Mouse (Mus musculus) lung, postnatal 0 days (tissue): ENCODE measurements around the gene Mmachc. TPM values are rescaled to one million over a fixed set of nuclear protein-coding genes. Genes with fewer than 3 reads are reported as not detected.
"Not testable (repeated sequence)": the region's sequence is repeated elsewhere in the genome, so short reads cannot be mapped to it uniquely, and the experiment has no call there.

Experiments
- ATAC-seq: fragments of 200-750 bp; cut with Nextera tagmentation; 2 replicates; pipeline ENCODE4 v1.8.0; 2017; ENCODE audit warnings: moderate library complexity
- DNase-seq: peaks from one replicate; pipeline ENCODE4 v3.0.0-alpha.2; 2016; ENCODE audit warnings: low spot score
- H3K27ac ChIP-seq: fragments of 300-500 bp; sonication (generic); 2 replicates; pipeline ENCODE4 v1.5.1; 2014; ENCODE audit warnings: antibody characterized with exemption, mild to moderate bottlenecking, low read length, mixed read lengths
- H3K27me3 ChIP-seq: fragments of 300-500 bp; sonication (generic); replicated peaks from 2 replicates; pipeline ENCODE4 v1.6.1; 2014; ENCODE audit warnings: low read length, mixed read lengths; ENCODE audit not compliant: insufficient read depth
- H3K36me3 ChIP-seq: fragments of 300-500 bp; sonication (generic); 2 replicates; pipeline ENCODE4 v1.6.1; 2014; ENCODE audit warnings: low read length, mixed read lengths; ENCODE audit not compliant: insufficient read depth
- H3K4me1 ChIP-seq: fragments of 300-500 bp; sonication (generic); 2 replicates; pipeline ENCODE4 v1.6.1; 2014; ENCODE audit warnings: antibody characterized with exemption, low read depth, low read length, mixed read lengths; ENCODE audit not compliant: insufficient read depth
- H3K4me2 ChIP-seq: fragments of 300-500 bp; sonication (generic); replicated peaks from 2 replicates; pipeline ENCODE4 v1.6.1; 2014; ENCODE audit warnings: low read depth, mild to moderate bottlenecking, low read length, moderate library complexity, mixed read lengths
- H3K4me3 ChIP-seq: fragments of 300-500 bp; sonication (generic); 2 replicates; pipeline ENCODE4 v1.5.1; 2014; ENCODE audit warnings: low read depth, low read length
- H3K9ac ChIP-seq: fragments of 300-500 bp; sonication (generic); replicated peaks from 2 replicates; pipeline ENCODE4 v1.6.1; 2014; ENCODE audit warnings: low read depth, mild to moderate bottlenecking
- H3K9me3 ChIP-seq: fragments of 300-500 bp; sonication (generic); 2 replicates; pipeline ENCODE4 v1.6.1; 2016; ENCODE audit warnings: low read length, mixed read lengths
- CTCF ChIP-seq: IDR thresholded peaks from 2 replicates; pipeline ENCODE4 v1.5.1; 2016; ENCODE audit warnings: antibody characterized with exemption, mild to moderate bottlenecking
- EP300 ChIP-seq: IDR thresholded peaks from 2 replicates; pipeline ENCODE4 v1.6.1; 2016; ENCODE audit warnings: antibody characterized with exemption, mild to moderate bottlenecking, control low read depth
- WGBS: fragments of 180-500 bp; shearing (Covaris S2); extraction: QIAGEN DNeasy Blood & Tissue Kit; methylation state at CpG from one replicate; pipeline ENCODE4 v1.1.7; 2014; 5-methylcytosine and 5-hydroxymethylcytosine counted together
- polyA plus RNA-seq: library from polyadenylated mRNA; unstranded; fragments of >200 nt; fragmentation: Nextera tagmentation; extraction: Ambion mirVana; gene quantifications from 2 replicates; pipeline ENCODE4 v1.2.1, GENCODE M21; 2015

Gene Mmachc
- polyA plus RNA-seq, 1 experiment from 2014 or later: 7.1 TPM

GRCm38 (mm10) chr4:116685402-116686061 lies 22.7 kb downstream of the Mmachc start, which contains the start of gene Prdx1:
TSS of gene Prdx1 (plus strand) at chr4:116685544.
- TF ChIP-seq EP300: peak; percentile 96
- peak; percentile 90 for TF ChIP-seq CTCF
- H3K27ac ChIP-seq: peak within 1 kb of the TSS; percentile 97
- peak; percentile 95 for DNase-seq
- no peaks in the 10 kb centered on the region for H3K9me3 ChIP-seq
- WGBS: 1% methylated on average over 56 of the region's 56 CpGs
- peak within 1 kb of the TSS; percentile 82 for H3K9ac ChIP-seq
- H3K36me3 ChIP-seq: peaks cover 6% of the 10 kb centered on the region; the same call in 1 of the 2 replicates
- peak; percentile 96 for ATAC-seq
- H3K4me3 ChIP-seq: peak within 1 kb of the TSS; percentile 71
- H3K27me3 ChIP-seq: no peaks in the 10 kb centered on the region
- peaks cover 10% of the 10 kb centered on the region; the same call in 1 of the 2 replicates for H3K4me1 ChIP-seq
- peak within 1 kb of the TSS; percentile 58 for H3K4me2 ChIP-seq

GRCm38 (mm10) chr4:116684665-116685064 lies 23.5 kb downstream of the Mmachc start:
- Histone ChIP-seq H3K9ac (peak overlapping the region; percentile 82; the same call in 1 of the 2 replicates), H3K4me1 (peaks cover 10% of the 10 kb centered on the region; the same call in 1 of the 2 replicates), H3K27ac (peak overlapping the region; percentile 97), H3K9me3 (no peaks in the 10 kb centered on the region), H3K4me3 (no peak overlapping the region; the same call in 1 of the 2 replicates), H3K4me2 (peak overlapping the region; percentile 58), H3K36me3 (peaks cover 6% of the 10 kb centered on the region; the same call in 1 of the 2 replicates), H3K27me3 (no peaks in the 10 kb centered on the region)
- ATAC-seq: no peak
- TF ChIP-seq CTCF: no peak
- no peak for TF ChIP-seq EP300
- no peak for DNase-seq
- 71% methylated on average over 2 of the region's 2 CpGs for WGBS

GRCm38 (mm10) chr4:116683957-116684356 lies 24.2 kb downstream of the Mmachc start:
- Histone ChIP-seq H3K27me3 (no peaks in the 10 kb centered on the region), H3K9me3 (no peaks in the 10 kb centered on the region), H3K9ac (no peak overlapping the region), H3K4me3 (no peak overlapping the region), H3K4me1 (peaks cover 10% of the 10 kb centered on the region; the same call in 1 of the 2 replicates), H3K36me3 (peaks cover 6% of the 10 kb centered on the region; the same call in 1 of the 2 replicates), H3K4me2 (no peak overlapping the region), H3K27ac (no peak overlapping the region)
- DNase-seq (no peak), ATAC-seq (no peak)
- 80% methylated on average over 4 of the region's 4 CpGs for WGBS
- TF ChIP-seq EP300 (no peak), CTCF (no peak)

- 85% methylated on average over 4 of the region's 4 CpGs for WGBS
- H3K4me3 ChIP-seq, ATAC-seq, H3K4me1 ChIP-seq, H3K9ac ChIP-seq, H3K36me3 ChIP-seq, DNase-seq, H3K4me2 ChIP-seq, H3K27me3 ChIP-seq, H3K27ac ChIP-seq, H3K9me3 ChIP-seq: not testable (repeated sequence)
Measured at GRCm38 (mm10) chr4:116680521-116680920, 27.7 kb downstream of the Mmachc start.

- Histone ChIP-seq H3K4me3 (no peak overlapping the region), H3K27me3 (no peaks in the 10 kb centered on the region), H3K9me3 (no peaks in the 10 kb centered on the region), H3K4me2 (no peak overlapping the region), H3K27ac (no peak overlapping the region), H3K4me1 (no peaks in the 10 kb centered on the region), H3K36me3 (no peaks in the 10 kb centered on the region), H3K9ac (no peak overlapping the region)
- DNase-seq (no peak), ATAC-seq (no peak)
- 63% methylated on average over 5 of the region's 5 CpGs for WGBS
- TF ChIP-seq CTCF (no peak), EP300 (no peak)
Measured at GRCm38 (mm10) chr4:116679141-116679540, 29.1 kb downstream of the Mmachc start.

GRCm38 (mm10) chr4:116677808-116678207 lies 30.4 kb downstream of the Mmachc start:
- H3K27me3 ChIP-seq: no peaks in the 10 kb centered on the region
- no peak overlapping the region for H3K27ac ChIP-seq
- no peaks in the 10 kb centered on the region for H3K9me3 ChIP-seq
- 37% methylated on average over 1 of the region's 1 CpGs for WGBS
- no peak for TF ChIP-seq CTCF
- no peaks in the 10 kb centered on the region for H3K36me3 ChIP-seq
- no peak overlapping the region for H3K9ac ChIP-seq
- DNase-seq (no peak), ATAC-seq (no peak)
- H3K4me1 ChIP-seq: no peaks in the 10 kb centered on the region
- no peak overlapping the region for H3K4me3 ChIP-seq
- H3K4me2 ChIP-seq: no peak overlapping the region
